Mouse (Mus musculus) forebrain, embryonic 10.5 days (tissue): ENCODE results near the gene Prr3. TPM values are rescaled to one million over a fixed set of nuclear protein-coding genes. Genes with fewer than 3 reads are reported as not detected.

Experiments
- DNase-seq: peaks from one replicate; pipeline ENCODE4 v3.0.0-alpha.2; 2017; ENCODE audit warnings: low spot score; ENCODE audit errors: extremely low spot score
- H3K27ac ChIP-seq: fragments of 300-500 bp; sonication (generic); 2 replicates; pipeline ENCODE4 v1.5.1; 2016; ENCODE audit warnings: mild to moderate bottlenecking
- H3K27me3 ChIP-seq: fragments of 300-500 bp; sonication (generic); 2 replicates; pipeline ENCODE4 v1.6.1; 2016; ENCODE audit warnings: mild to moderate bottlenecking; ENCODE audit not compliant: poor library complexity, severe bottlenecking
- H3K36me3 ChIP-seq: fragments of 300-500 bp; sonication (generic); replicated peaks from 2 replicates; pipeline ENCODE4 v1.6.1; 2016; ENCODE audit warnings: mild to moderate bottlenecking, moderate library complexity
- H3K4me1 ChIP-seq: fragments of 300-500 bp; sonication (generic); 2 replicates; pipeline ENCODE4 v1.6.1; 2016
- H3K4me3 ChIP-seq: fragments of 300-500 bp; sonication (generic); 2 replicates; pipeline ENCODE4 v1.5.1; 2016; ENCODE audit warnings: mild to moderate bottlenecking, moderate library complexity
- H3K9me3 ChIP-seq: fragments of 300-500 bp; sonication (generic); 2 replicates; pipeline ENCODE4 v1.6.1; 2016; ENCODE audit warnings: mild to moderate bottlenecking, moderate library complexity
- WGBS: fragments of 180-500 bp; shearing (Covaris S2); methylation state at CpG from one replicate; pipeline ENCODE4 v1.1.7; 2016; 5-methylcytosine and 5-hydroxymethylcytosine counted together
- polyA plus RNA-seq: library from polyadenylated mRNA; unstranded; fragments of >200 nt; fragmentation: Nextera tagmentation; extraction: Ambion mirVana; gene quantifications from 2 replicates; pipeline ENCODE4 v1.2.1, GENCODE M21; 2016

The Prr3 gene
- polyA plus RNA-seq, 1 experiment from 2014 or later = 48.3 TPM

DNA sequence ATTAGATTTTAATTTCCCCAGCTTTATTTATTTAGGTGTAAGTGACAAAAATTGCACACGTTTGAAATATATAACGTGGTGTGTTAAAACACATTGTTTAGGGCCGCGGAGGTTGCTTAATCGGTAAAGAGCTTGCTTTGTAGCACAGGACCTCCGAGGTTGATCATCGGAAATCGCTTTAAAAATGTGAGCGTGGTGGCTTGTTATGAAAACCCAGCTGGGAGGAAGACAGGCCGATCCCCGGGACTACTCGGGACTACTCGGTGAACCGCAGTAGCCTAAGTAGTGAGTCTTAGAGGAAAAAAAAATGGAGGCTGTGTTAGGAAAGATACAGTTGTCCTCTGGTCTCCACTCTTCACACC, 14.8 kb upstream of the Prr3 start:
- DNase-seq = no peak
- Histone ChIP-seq H3K9me3 (no peaks in the 10 kb centered on the region), H3K4me1 (peaks cover 19% of the 10 kb centered on the region), H3K27me3 (no peaks in the 10 kb centered on the region), H3K36me3 (peaks cover 2% of the 10 kb centered on the region; the same call in 1 of the 2 replicates), H3K4me3 (peak overlapping the region; percentile 68), H3K27ac (peak overlapping the region; percentile 69)
- WGBS = 6% methylated on average over 14 of the region's 14 CpGs

DNA sequence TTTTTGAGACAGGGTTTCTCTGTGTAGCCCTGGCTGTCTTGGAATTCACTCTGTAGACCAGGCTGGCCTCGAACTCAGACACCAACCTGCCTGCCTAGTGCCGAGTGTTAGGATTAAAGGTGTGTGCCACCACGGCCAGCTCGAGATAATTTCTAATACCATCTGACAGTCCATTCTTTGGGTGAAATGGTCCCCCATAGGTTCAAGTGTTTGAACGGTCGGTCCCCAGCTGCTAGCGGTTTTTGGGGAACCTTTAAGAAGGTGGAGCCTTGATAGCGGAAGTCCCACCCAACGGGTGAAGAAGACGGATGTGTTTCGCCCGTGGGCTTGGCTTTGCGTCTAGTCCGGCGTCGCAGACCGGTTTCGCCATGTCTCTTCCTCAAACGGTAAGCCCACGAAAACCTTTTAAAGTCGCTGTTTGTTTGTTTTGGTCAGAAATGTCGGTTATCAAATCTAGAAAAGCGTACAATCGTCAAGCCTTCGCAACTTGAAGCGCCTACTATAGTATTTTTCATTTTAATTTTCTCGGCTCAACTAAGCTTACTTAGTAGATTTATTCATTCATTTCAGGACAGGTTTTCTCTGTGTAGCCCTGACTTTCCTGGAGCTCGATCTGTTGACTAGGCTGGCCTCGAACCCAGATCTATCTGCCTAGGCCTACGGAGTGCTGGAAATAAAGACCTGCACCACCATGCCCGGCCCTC, 14.3 kb upstream of the Prr3 start:
- peak; percentile 77 for DNase-seq
- WGBS = 3% methylated on average over 31 of the region's 31 CpGs

DNA sequence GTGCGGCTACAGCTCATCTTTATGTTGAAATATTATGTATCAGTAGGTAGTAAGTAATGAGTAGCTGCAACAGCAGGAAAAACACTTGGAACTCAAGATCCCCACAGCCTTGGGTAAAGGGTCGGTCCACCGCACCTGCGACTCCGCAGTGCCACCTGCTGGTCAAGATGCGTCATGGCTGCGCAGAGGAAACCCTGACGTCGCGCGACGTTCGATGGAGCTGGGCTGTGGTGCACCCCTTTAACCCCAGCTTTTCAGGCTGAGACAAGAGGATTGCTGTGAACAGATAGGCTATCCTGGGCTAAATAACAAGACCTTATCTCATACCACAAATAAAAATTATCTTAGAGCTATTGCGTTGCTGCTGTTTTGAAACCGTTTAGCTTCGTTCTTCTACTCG, 13.6 kb upstream of the Prr3 start:
- Histone ChIP-seq H3K36me3 (peaks cover 14% of the 10 kb centered on the region), H3K4me1 (peaks cover 19% of the 10 kb centered on the region), H3K27ac (no peak overlapping the region), H3K27me3 (no peaks in the 10 kb centered on the region), H3K4me3 (peak overlapping the region; percentile 68; the same call in 1 of the 2 replicates), H3K9me3 (no peaks in the 10 kb centered on the region)
- peak; percentile 85 for DNase-seq
- WGBS = 8% methylated on average over 17 of the region's 17 CpGs

More for the DNA sequence above, 14.3 kb upstream of the Prr3 start:
- Histone ChIP-seq H3K27me3 (no peaks in the 10 kb centered on the region), H3K36me3 (peaks cover 7% of the 10 kb centered on the region), H3K4me3 (peak overlapping the region; percentile 68), H3K27ac (peak overlapping the region; percentile 69), H3K9me3 (no peaks in the 10 kb centered on the region), H3K4me1 (peaks cover 19% of the 10 kb centered on the region)

DNA sequence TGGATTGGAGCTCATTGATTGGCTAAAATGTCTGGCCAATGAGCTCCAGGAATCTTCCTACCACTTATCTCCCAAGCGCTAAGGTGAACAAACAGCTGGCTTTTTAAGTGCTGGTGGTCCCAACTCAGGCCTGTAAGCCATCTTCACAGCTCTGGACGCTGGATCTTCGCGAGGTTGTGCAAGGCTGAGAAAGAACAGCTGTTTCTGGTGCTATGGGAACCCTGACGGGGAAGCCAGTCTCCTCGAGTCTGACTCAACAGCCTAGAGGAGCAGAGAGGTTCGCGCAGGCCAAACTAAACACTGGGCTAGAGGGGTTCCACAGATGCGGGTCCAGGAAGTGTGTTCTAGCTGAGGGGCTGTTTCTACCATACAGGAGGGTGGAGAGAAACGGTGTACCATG, 11.7 kb upstream of the Prr3 start:
- H3K4me1 ChIP-seq = peaks cover 10% of the 10 kb centered on the region

DNA sequence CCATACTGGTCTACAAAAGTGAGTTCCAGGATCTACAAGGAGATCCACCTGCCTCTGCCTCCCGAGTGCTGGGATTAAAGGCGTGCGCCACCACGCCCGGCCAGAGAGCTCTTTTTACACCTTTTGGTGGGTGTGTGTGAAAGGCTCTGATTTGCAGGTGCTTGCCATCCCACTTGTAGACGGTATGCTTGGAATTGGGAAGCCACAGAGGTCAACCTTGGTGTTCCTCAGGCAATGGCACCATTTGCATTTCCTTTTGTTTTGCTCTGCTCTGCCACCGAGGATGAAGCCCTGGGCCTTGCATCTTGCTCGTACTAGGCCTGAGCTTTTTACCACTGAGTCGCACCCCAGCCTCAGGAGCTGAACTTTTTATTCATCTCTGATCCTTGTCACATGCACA, 1.7 kb upstream of the Prr3 start:
- H3K36me3 ChIP-seq = peaks cover 65% of the 10 kb centered on the region

More for the DNA sequence above, 11.7 kb upstream of the Prr3 start:
- Histone ChIP-seq H3K27ac (no peak overlapping the region), H3K4me3 (no peak overlapping the region), H3K9me3 (no peaks in the 10 kb centered on the region), H3K27me3 (no peaks in the 10 kb centered on the region), H3K36me3 (peaks cover 33% of the 10 kb centered on the region)
- 60% methylated on average over 10 of the region's 10 CpGs for WGBS
- no peak for DNase-seq

DNA sequence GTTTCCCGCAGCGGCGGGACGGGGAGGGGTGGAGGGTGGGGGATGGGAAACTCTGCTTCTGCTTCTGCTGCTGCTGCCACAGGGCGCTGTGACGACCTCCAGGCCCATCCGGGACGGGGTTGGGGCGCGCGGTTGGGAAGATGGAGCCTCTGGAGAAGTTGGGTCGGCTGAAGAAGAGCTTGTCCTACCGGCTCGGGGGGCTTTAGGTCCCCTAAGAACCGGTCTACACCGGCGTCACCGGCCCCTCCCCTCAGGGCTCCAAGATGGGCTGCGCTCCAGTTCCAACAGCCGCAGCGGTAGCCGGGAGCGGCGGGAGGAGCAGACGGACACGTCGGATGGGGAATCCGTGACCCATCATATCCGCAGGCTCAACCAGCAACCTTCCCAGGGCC, 323 bp upstream of the Prr3 start:
- Histone ChIP-seq H3K36me3 (peaks cover 63% of the 10 kb centered on the region), H3K27ac (peak overlapping the region; percentile 95), H3K4me1 (peaks cover 26% of the 10 kb centered on the region), H3K27me3 (no peaks in the 10 kb centered on the region), H3K4me3 (peak overlapping the region; percentile 95), H3K9me3 (no peaks in the 10 kb centered on the region)
- under 1% methylated on average over 29 of the region's 29 CpGs for WGBS
- peak; percentile 48 for DNase-seq

More for the DNA sequence above, 1.7 kb upstream of the Prr3 start:
- no peak overlapping the region for H3K27ac ChIP-seq
- no peaks in the 10 kb centered on the region for H3K27me3 ChIP-seq
- peaks cover 26% of the 10 kb centered on the region for H3K4me1 ChIP-seq
- H3K9me3 ChIP-seq = no peaks in the 10 kb centered on the region
- H3K4me3 ChIP-seq = peak overlapping the region; percentile 95; the same call in 1 of the 2 replicates
- WGBS = 92% methylated on average over 9 of the region's 9 CpGs
- no peak for DNase-seq

DNA sequence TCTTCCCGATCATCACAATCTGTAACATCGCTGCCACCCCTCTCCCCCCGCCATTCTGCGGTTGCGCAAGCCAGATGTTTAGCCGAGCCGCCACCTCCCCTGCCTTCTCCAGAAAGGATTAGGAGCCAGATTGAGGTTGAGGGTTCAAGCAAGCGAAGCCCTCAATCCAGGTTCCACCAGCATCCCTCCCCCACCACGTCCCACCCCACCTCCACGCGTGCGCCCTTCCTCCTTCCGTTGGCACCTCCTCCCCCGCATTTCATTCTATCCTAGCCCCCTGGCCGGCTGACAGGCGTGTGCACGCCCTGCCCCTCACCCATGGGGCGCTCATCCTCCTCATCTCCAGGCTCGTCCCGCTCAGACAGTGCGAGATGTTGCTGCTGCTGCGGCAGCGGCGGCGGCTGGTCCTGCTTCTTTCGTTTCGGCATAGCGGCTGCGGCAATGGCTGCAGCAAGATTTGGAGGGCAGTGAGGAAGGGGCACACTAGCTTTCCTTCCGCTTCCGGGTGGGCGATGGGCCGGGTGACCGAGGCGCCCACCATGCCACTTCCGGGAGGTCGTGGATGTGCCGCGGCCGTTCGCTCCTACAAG, 1.1 kb downstream of the Prr3 start:
- peak; percentile 91 for DNase-seq
- Histone ChIP-seq H3K36me3 (peaks cover 64% of the 10 kb centered on the region), H3K4me1 (peaks cover 26% of the 10 kb centered on the region), H3K9me3 (no peaks in the 10 kb centered on the region), H3K27me3 (no peaks in the 10 kb centered on the region), H3K27ac (peak overlapping the region; percentile 95), H3K4me3 (peak overlapping the region; percentile 95)
- WGBS = under 1% methylated on average over 41 of the region's 41 CpGs

DNA sequence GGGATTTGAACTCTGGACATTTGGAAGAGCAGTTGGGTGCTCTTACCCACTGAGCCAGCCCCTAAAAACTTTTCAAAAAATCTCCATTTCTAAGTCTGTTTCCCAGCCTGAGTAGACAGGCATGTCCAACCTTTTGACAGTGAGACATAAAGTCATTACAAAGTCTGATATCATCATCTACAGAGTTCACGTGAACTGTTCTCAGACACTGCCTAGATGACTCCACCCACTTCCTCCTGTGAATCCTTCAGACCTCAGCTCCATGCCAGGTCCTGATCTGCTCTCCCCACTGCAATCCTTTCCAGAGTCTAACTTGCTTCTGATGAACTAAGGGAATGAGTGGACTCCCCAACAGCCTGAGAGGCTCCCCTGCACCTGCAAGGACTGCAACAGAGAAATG, 7.9 kb downstream of the Prr3 start:
- Histone ChIP-seq H3K4me3 (no peak overlapping the region), H3K4me1 (peaks cover 28% of the 10 kb centered on the region), H3K27ac (no peak overlapping the region), H3K9me3 (no peaks in the 10 kb centered on the region), H3K27me3 (no peaks in the 10 kb centered on the region), H3K36me3 (peaks cover 55% of the 10 kb centered on the region)
- no peak for DNase-seq
- WGBS = 85% methylated on average over 1 of the region's 1 CpGs

DNA sequence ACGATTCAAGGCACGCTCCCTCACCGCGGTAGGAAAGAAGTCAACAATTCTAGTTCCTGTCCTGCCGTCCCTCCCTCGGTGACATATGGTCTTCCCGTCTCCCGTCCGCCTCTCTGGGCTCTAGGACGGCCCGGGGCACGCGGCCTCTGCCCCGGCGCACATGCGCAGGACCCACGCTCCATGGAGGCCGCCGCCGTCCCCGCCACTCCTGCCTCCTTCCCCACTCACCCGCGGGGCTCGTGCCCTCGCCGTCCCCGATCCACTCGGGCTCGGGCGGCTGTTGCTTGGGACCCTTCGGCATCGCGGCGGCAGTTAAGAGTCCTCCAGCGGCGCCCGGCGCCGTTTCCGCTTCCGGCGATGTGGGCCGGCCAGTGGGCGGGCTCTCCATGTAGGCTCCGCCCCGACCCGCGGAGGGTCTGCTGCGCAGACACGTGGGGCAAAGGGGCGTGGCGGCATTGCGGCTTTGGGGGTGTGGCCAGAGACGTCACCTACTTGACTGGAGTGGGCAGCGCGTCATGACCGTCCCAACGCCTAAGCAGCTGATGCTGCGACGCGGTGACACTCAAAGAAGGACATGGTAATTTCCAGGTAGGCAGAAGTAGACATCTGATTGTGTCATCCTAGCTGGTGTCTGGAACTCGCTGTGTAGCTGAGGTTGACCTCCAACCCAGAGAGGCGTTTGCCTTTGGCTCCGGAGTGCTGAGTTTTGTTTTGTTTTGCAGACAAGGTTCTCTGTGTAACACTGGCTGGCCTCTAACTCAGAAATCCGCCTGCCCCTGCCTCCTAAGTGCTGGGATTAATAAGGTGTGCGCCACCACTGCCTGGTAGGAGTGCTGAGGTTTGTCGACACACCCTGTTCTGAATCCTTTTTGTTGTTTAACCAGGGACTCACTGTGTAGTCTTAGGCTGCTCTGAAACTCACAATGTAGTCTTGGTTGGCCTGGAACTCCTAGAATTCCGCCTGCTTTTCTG, 10.3 kb downstream of the Prr3 start, which contains the start of gene Abcf1:
Gene Abcf1, minus strand, starts transcription at position 344 of the 972 bp plus-strand sequence.
- Histone ChIP-seq H3K27ac (peak within 1 kb of the TSS; percentile 91), H3K4me3 (peak within 1 kb of the TSS; percentile 80), H3K4me1 (peaks cover 28% of the 10 kb centered on the region), H3K36me3 (peaks cover 57% of the 10 kb centered on the region), H3K27me3 (no peaks in the 10 kb centered on the region), H3K9me3 (no peaks in the 10 kb centered on the region)
- under 1% methylated on average over 68 of the region's 68 CpGs for WGBS
- peak; percentile 99 for DNase-seq

DNA sequence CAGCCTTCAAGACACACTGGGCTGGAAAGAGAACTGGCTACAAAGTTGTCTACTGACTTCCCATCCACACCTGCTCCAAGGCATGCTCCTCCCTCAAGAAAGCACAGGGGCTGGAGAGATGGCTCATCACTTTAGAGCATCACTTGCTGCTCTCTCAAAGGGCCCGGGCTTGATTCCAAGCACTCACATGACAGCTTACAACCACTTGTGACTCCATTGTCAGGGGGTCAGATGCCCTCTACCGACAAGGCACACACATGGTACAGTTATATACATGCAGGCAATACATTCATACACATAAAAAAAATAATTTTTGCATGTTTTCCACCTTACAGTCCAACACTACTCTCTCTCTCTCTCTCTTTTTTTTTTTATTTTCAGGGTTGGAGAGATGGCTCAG, 12.4 kb downstream of the Prr3 start:
- Histone ChIP-seq H3K9me3 (no peaks in the 10 kb centered on the region), H3K27me3 (no peaks in the 10 kb centered on the region), H3K4me1 (peaks cover 28% of the 10 kb centered on the region), H3K27ac (no peak overlapping the region), H3K36me3 (peaks cover 59% of the 10 kb centered on the region), H3K4me3 (no peak overlapping the region)
- no peak for DNase-seq
- 93% methylated on average over 2 of the region's 2 CpGs for whole genome bisulfite sequencing

DNA sequence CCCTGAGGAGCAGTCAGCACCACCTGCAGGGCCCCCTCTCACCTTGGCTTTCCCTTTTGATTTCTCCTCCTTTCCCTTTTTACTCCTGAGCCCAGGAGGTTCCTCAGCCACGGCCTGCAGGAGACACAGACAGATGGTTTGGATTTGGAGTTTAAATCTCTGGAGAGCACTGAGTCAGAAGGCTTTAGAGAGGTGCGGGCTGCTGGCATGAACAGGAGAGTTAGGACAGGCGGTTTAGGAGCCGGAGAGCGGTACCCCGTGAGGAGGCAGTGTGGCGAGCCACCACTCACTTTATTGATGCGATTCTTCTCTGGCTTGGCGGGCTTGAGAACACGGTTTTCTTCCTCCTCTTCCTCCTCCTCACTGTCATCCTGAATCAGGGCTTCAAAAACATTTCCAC, 16.8 kb downstream of the Prr3 start:
- Histone ChIP-seq H3K4me1 (peaks cover 2% of the 10 kb centered on the region), H3K4me3 (no peak overlapping the region), H3K27ac (no peak overlapping the region), H3K27me3 (no peaks in the 10 kb centered on the region), H3K9me3 (no peaks in the 10 kb centered on the region), H3K36me3 (peaks cover 96% of the 10 kb centered on the region)
- DNase-seq = no peak
- 92% methylated on average over 10 of the region's 10 CpGs for WGBS

DNA sequence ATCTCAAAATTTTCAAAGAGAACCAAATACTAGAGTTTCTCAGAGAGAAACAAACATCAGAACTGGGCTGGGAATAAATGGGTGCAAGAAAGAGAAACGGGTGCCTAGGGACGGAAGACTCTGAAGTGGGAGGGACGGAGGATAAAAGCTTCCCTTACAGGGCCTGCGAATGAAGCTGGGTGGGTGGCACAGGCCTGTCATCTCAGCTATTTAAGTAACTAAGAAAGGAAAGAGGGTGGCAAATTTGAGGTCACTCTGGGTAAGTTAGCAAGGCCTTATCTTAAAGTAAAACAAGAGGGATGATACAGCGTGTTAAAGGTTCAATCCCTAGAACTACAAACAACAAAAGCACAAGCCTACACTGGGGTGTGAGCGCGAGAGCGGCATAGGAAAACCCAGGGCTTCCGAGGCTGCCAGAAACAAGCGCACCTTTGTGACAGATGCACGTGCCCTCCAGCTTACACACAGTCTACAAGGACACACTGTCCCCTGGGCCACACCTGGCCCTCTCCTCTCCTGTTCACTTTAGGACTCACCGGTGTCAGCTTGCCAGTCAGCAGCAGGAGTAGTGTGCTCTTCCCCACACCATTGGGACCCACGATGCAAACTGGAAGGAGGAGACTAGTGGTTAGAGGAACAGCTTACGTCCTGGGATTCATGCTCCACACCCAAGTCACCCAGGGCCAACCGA, 21.4 kb downstream of the Prr3 start:
- Histone ChIP-seq H3K27ac (no peak overlapping the region), H3K27me3 (no peaks in the 10 kb centered on the region), H3K9me3 (no peaks in the 10 kb centered on the region), H3K36me3 (peaks cover 92% of the 10 kb centered on the region), H3K4me1 (no peaks in the 10 kb centered on the region), H3K4me3 (no peak overlapping the region)
- WGBS = 94% methylated on average over 15 of the region's 15 CpGs
- DNase-seq = no peak
